Mouse (Mus musculus) cerebellum, adult 8-10 months (tissue): ENCODE measurements around the gene Cyp4f40.
"Not testable (repeated sequence)": the region's sequence is repeated elsewhere in the genome, so short reads cannot be mapped to it uniquely, and the experiment has no call there.

ENCODE experiments used
- DNase-seq: peaks from one replicate; pipeline ENCODE4 v3.0.0; 2022

Cyp4f40 gene

DNA sequence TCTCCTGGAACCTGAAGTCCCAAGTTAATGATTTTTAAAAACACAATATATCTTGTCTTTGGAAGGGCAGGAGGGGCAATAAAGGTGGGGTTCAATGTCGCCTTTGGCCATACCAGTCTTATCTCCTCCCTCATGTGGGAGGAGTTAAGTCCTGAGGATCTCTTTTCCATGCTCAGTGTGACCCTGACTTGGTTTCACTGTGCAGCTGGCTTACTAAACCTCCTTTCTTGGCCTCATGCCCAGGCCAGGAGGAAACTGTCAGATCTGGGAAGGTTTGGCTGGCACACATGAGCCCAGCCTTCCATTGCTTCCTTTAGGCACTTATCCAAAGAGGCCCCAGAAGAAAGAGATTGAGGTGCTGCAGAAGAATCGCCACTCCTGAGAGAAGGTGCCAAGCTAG is at the start of gene Cyp4f40:
TSS of gene Cyp4f40 (plus strand) at position 189 of the 400 bp plus-strand sequence.
- DNase-seq, result no peak

DNA sequence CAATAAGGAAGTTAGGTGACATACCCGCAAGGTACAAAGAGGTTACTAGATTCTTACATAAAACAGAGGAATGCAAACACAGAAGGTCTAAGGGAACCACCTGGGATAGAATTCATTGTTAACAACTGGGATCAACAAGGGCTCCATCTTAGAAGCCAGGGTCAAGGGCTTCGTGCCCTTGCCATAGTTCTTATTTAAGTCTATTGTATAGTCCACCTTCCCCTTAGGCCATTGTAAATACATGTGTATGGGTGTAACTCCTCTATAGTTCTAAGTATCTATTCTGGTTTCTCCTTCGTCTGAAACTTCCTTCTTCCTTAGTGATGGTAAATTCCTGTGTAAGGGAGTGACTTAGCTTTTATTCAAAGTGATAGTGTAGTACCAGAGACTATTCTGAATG is 48.5 kb upstream of the Cyp4f40 start:
- not testable (repeated sequence) for DNase-seq

DNA sequence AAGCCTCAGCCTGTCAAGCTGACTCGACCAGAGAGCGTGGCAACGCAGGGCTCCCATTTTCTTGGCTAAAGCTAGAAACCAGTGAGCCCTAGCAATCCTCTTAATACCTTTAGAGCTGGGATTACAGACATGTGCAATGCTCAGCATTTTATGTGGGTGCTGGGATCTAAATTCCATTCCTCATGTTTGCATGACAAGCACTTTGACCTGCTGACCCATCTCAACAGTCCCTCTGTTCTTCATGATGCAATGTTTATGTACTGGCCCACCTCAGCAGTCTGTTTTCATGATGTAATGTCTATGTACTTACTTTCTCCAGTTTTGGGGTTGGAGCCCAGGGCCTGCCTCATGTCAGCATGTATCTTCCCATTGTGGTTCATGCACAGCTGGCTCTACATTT is 47.8 kb upstream of the Cyp4f40 start:
- DNase-seq, result no peak

- no peak for DNase-seq
Measured at GRCm38 (mm10) chr17:32612417-32612816, 46.3 kb upstream of the Cyp4f40 start.

DNA sequence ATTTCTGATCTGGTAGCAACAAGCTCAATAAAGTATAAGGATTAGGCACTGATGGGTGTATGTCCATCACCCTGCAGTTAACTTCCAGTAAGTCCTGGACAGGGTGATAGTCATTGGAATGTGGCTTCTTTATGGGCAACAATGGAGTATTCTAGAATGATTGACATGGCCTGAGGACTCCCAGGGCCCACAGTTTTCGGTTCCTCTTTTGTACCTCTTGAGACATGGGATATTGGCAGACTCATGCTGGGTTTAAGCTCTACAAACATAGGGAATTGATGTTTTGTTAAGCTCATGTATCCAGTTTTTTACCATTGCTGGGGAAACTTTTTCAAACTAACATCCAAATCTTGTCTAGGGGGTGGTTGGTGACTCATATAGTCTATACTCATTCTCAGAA is 41.4 kb upstream of the Cyp4f40 start:
- DNase-seq, result no peak

DNA sequence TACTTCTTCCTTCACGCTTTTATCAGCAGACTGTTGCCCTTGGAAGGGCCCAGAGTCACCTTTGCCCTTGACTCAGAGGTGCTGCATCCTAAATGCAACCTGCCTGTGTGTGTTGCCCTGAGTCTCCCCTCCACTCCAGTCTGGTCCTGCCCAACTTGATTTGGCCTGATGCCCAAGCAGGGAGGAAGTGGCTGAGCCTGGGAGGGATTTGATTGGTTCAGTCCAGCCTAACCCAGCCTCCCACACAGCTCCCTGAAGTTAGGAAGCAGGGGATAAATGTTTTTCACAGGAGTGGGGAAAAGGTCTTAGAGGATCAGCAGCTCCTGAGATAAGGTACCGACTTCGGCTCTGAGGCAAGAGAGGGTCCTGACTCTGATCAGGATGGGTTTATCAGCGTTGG is 37.7 kb upstream of the Cyp4f40 start, which contains the start of gene Cyp4f37:
TSS of gene Cyp4f37 (plus strand) at position 292 of the 400 bp plus-strand sequence.
- DNase-seq, result not testable (repeated sequence)

DNA sequence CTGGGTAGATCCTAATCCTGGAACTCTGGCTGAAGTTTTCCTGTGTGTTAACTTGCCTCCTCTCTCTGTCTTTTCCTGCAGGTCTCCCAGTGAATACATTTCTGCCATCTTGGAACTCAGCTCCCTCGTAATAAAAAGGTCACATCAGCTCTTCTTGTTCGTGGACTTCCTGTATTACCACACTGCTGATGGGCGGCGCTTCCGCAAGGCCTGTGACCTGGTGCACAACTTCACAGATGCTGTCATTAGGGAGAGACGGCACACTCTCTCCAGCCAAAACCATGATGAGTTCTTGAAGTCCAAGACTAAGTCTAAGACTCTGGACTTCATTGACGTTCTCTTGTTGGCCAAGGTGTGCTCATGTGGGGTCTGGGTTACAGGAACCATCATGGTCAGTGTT is 29.0 kb upstream of the Cyp4f40 start:
- DNase-seq, result not testable (repeated sequence)

GRCm38 (mm10) chr17:32631936-32632335 is 26.8 kb upstream of the Cyp4f40 start:
- DNase-seq, result no peak

GRCm38 (mm10) chr17:32634242-32634971 is 24.3 kb upstream of the Cyp4f40 start:
- not testable (repeated sequence) for DNase-seq

- DNase-seq, result peak; percentile 80
Measured at GRCm38 (mm10) chr17:32634972-32635314, 23.8 kb upstream of the Cyp4f40 start.

GRCm38 (mm10) chr17:32636341-32636740 is 22.4 kb upstream of the Cyp4f40 start:
- no peak for DNase-seq

DNA sequence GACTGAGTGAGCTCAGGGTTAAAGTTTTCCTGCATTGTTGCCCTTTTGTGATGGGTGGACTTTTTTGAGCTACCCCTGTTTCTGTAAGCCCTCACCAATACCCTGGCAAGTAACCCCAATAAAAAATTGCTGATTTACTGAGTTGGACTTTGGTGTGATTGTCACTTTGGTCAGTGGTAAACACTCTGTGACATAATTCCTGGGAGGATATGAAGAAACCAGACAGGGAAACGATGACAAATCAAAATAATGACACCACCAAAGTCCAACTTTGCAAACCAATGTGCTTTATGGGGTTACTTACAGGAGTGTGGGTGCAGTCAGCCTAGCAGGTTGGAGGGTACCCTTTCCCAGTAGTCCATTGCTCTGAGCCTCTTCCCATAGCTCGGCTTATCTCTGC is 21.5 kb upstream of the Cyp4f40 start:
- no peak for DNase-seq

GRCm38 (mm10) chr17:32646631-32647030 is 12.1 kb upstream of the Cyp4f40 start:
- DNase-seq, result no peak

DNA sequence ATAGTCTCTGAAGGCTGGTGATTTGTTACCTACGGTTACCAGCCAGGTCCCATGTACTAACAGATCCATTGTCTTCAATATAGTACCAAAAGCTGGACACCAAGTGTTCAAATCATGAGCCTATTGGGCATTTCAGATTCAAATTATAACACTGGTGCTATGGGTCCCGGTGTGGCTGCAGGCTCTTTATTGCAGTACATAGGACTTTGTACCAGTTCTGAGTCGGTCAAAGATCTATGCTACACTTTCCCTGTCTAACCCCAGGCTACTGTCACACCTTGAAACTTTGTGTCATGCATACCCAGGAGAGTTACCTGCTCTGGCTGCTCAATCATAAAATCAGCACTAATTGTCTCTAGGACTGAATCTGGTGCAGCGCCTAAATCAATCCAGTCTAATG is 4.8 kb upstream of the Cyp4f40 start:
- no peak for DNase-seq

- DNase-seq, result no peak
Measured at GRCm38 (mm10) chr17:32657041-32657440, 1.7 kb upstream of the Cyp4f40 start.

DNA sequence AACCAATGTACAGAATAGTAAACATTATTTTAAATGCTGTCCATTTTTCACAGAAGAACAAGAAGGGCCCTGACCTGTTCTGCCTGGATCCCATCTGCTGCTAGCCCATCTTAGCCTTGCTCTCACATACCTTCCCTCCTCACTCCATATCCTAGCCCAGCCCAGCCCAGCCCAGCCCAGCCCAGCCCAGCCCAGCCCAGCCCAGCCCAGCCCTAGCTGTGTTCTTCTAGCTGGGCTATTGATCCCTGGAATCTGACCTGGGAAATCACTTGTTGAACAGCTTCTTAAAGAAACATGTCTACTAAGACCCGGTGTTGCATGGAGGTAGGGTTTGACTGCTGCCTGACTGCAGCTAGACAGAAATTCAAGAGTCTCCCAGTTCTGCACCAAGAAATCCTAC is 454 bp upstream of the Cyp4f40 start:
- DNase-seq, result no peak

- no peak for DNase-seq
Measured at GRCm38 (mm10) chr17:32673976-32674375, 15.3 kb downstream of the Cyp4f40 start.

DNA sequence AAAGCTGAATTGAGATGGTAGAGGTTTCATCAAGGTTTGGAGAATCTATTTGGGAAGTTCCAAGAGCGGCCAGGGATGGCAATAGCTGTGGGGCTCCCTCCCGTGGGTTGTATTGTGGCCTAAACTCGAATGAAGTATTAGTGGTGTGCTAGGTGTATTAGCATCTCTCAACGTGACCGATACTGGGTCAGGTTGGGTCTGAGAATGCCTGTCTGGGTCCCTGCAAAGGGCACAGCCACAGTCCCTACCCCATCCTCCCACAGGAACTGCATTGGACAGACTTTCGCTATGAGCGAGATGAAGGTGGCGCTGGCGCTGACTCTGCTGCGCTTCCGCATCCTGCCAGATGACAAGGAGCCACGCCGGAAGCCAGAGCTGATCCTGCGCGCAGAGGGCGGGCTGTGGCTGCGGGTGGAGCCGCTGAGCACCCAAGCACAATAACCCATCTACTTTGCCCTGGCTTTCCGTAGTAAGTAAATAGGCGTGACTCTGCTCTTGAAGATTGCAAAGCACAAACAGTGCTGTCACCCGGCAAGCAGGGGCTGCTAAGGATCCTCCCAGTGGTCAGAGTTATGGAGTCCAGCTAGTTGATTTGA is 17.4 kb downstream of the Cyp4f40 start:
- no peak for DNase-seq

- DNase-seq, result peak; percentile 18
Measured at GRCm38 (mm10) chr17:32680404-32680803, 21.7 kb downstream of the Cyp4f40 start.

DNA sequence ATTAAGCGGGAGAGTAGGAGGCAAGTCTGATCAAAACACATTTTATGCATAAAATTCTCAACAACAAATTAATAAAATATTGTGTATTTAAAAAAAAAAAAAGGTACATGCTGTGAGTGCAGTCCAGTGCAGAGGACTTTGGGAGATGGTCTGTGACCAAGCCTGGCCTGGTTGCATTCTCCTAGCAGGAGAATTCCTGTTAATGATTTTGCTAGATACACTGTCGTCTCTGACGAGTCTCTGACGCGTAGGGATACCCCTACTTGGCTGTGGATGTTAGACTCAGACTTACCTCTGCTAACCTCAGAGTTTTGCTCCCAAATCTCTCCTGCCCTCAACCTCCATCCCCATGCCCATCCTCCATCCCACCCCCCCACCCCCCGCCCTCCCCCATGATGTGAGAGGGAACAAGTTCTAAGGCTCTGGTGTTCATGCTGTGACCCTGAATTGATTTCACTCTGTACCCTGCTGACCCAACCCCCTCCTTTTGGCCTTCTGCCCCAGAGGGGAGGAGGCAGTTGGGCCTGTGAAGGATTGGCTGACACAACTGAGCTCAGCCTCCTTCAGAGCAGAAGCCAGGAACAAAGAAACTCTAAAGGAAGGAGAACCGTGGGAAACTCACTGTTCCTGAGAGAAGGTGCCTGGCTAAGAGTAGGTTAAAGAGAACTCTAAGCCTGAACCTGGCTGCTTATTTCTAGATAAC is 26.5 kb downstream of the Cyp4f40 start, which contains the start of gene Cyp4f15:
TSS of gene Cyp4f15 (plus strand) at position 580 of the 703 bp plus-strand sequence.
- peak; percentile 4 for DNase-seq

GRCm38 (mm10) chr17:32686722-32687121 is 28.0 kb downstream of the Cyp4f40 start:
- no peak for DNase-seq

DNA sequence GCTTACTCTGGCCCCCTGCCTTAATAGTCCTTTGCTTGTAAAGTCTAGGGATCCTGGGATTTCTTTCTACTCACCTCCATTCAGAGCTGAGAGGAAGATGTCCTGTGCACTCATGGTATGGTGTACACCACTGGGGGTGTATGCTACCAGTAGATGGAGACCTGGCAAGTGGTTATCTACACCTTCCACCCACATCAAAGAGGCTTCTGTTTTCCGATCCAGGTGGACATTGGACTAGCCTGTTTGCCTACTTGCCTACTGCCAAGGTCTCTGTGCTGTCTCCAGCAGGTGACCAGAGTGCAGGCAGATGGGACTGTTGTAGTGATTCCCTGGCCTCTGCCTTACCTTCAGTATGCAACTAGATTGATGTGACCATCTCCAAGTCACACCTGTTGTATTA is 32.3 kb downstream of the Cyp4f40 start:
- DNase-seq, result no peak

GRCm38 (mm10) chr17:32702826-32703225 is 44.1 kb downstream of the Cyp4f40 start:
- no peak for DNase-seq

DNA sequence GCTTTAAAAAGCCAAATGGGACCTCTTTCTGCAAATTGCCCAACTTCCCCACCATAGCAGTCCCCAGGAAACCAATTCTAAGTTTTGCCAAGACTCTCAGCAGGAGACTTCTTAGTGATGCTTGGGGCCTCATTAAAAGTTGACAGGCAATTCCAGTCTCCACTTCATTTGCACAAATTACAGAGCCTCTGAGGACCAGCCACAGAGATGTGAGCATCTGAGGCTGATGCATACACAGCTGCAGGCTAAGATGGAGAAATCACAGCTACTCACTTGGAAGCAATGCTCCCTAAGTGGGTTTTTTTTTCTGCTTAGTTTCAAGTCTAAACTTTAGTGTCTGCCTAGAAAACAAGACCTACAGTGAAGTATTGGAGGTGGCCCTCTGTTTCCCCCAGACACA is 51.8 kb downstream of the Cyp4f40 start:
- DNase-seq, result not testable (repeated sequence)
